Mouse (Mus musculus) urinary bladder, postnatal 14 days (tissue): ENCODE results near the gene Trpc4ap.
"Not testable (repeated sequence)": the region's sequence is repeated elsewhere in the genome, so short reads cannot be mapped to it uniquely, and the experiment has no call there.

Source experiments
- DNase-seq: peaks from one replicate; pipeline ENCODE4 v3.0.0; 2021; ENCODE audit warnings: low spot score

Gene Trpc4ap

DNA sequence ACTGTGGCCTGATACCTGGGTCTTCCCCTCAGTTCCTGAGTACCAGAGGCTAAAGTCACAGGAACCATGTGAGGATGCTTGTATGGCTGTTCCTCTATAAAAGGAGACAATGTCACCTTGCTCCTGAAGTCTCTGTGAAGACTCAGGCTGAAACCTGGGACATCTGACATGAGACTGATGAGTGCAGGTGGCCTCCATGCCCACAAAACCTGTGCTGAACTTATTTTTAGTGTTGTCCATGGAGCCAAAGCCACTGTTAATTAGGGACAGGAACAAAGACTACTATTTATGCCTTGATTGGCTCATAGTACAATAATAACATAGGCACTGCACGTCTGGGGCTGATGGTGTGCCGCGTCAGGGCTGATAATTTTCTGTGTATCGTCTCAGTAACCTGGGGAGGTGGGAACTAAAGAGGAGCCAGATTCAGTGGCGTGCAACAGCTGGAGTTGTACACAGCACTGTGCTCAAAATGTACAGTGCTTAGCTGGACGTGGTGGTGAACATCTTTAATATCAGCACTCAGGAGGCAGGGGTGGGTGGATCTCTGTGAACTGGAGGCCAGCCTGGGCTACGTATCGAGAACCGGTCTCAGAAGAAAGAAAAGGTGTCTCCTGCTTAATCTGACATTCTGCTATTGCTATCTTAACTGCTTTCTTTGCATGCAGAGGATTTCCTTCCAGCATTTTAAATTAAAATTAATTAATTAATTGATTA lies 80.2 kb downstream of the Trpc4ap start:
- no peak for DNase-seq

DNA sequence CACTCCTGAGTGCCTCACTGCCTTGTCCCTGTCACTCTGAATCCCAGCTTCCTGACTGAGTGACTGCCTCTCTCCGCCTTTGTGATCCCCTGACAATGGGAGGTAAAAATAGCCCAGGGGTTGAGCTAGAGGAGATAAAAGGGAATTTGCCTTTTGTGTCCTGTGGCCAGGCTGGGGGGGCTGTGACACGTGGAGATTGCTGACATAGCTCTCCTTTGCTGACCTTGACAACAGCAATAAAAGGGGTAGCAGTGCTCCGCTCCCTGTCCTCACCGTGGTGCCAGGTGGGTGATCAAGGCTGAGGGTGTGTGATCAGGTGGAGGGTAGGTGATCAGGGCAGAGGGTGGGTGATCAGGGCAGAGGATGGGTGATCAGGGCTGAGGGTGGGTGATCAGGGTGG lies 81.2 kb downstream of the Trpc4ap start, which contains the start of gene Myh7b:
Gene Myh7b, plus strand, starts transcription at position 235 of the 400 bp plus-strand sequence.
- DNase-seq: no peak

DNA sequence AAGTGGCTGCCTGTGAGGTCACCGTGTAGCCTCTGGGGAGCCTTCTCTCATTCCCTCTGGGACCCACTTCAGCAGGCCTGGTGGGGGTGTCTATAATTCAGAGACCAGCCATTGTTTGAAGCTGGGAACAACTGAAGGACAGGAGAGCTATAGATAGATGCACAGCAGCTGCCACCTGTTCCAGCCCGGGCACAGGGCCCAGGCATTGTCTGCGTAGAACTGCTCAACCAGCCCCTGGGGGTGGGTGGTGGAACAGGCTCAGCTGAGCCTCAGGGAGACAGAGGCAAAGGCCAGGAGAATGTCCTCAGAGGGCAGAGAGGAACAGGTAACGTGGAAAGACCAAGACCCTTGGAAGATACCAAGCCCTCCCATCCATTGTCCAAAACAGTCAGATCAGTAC lies 85.8 kb downstream of the Trpc4ap start:
- no peak for DNase-seq

DNA sequence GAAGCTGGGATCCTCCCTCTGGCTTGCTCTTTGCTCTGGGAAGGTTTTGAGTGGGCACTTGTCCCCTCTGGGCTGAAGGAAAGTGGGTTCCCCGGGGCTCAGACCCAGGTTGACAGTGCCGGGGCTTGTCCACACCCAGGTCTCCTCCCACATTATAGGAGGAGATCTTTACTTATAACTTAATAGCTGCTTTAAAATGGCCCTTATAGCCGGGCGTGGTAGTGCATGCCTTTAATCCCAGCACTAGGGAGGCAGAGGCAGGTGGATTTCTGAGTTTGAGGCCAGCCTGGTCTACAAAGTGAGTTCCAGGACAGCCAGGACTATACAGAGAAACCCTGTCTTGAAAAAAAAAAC lies 87.0 kb downstream of the Trpc4ap start:
- not testable (repeated sequence) for DNase-seq

DNA sequence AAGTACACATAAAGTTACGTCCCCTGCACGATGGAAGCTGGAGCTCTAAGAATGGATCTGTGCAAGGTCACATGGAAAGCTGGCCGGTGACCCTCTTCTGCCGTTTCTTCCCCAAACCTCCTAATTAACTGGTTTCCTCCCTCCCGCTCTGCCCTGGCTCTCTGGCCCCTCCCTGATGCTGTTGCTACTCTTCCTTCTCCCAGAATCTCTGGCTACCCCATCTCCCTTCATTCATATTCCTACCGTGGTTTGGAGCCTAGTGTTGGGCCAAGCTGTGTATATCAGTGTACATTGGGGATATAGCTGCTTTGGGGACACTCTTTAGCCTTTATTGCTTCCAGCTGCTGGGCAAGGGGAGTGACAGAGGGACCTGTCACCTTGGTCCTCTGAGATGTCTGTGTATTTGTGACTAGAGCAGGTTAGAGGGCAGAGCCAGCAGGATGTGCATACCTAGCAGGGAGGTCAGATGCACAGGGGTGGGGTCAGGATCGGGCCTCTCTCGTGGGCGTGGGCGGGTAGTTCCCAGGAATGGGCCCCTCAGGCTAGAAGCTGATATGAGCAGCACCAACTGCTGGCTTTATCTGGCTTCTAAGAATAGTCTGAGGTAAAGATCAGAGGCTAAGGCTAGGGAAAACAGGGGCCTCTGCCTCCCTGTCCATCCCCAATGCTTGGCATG lies 87.5 kb downstream of the Trpc4ap start:
- DNase-seq: no peak

DNA sequence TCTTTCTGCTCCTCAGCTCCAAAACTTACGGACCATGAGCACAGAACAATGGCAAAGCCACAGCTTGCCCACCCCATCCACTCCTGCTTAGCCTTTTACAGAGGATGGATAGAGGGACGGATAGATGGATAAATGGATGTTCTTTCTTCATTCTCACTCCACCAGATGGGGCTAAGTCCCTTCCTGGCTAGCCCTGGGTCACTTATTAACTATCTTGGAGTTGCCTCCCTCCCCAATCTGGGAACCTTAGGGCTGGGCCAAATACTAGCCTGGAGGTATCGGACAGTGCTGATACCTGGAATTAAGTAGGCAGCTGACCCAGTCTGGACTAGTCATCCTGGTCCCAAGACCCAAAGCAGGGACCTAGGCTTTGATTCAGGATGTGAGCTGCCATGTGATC lies 88.5 kb downstream of the Trpc4ap start:
- DNase-seq: no peak

DNA sequence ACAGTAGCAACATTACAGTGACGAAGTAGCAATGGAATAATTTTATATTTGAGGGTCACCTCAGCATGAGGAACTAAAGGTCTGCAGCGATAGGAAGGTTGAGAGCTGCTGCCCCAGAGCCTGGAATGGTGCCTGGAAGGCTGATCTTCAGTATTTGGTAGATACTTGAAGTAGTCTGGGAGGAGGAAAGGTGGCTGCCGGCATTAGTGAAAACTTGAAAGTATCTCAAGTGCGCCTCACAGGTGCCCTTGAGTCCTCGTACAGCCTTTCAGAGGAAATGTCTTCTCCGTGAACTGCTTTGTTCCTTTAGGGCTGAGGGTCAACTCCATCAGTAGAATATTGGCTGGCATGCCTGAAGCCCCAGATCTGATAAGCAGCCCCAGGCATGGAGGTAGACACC lies 96.7 kb downstream of the Trpc4ap start:
- DNase-seq: no peak

DNA sequence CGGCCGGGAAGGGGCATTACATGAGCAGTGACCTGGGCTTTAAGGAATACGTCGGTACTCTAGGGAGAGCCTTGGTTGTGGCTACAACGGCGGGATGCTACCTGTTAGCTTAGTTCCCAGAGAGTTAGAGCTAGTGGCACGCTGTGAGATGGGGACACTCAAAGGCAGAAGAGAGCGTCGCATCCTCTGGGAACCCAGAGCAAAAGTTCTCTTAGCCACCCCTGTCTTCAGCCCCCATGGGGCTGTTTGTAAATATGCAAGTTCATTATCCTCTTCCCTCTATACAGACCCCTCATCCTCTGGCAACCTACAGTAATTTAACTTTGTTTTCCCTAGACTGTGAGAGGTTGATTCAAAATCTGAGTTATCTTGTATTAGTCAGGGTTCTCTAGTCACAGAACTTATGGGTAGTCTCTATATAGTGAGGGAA lies 99.3 kb downstream of the Trpc4ap start:
- DNase-seq: no peak

DNA sequence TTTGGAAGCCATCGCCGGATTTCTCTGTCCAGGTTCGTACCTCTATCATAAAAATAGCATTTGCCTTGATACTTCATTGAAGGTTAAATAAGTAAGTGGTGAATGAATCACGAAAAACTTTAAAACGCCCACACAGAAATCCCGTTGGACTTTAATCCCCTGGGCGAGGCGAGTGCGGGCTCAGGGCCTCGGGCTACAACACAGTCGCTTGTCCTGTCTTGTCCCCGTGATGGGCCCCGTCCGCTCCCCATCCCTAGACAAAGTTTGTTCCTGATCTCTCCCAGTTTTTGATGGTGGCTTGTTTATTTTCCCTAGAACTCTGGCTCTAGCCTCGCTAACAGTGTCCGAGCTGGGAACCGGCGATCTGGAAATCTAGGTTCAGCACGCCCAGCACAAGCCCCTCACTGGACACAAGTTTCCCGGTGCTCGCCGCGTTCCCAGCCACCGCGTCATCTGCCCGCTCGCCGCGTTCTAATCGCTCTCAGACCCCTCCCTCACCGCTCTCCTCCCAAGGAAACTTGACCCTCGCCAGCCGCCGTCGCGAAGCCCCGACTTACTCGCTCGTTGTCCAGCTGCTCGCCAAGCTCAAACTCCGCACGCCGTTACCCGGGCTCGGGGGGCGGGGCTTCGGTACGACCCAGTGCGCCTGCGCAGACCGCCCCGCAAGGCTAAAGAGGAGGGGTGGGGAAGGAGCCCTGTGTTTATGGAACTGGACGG lies 99.9 kb downstream of the Trpc4ap start, which contains the start of gene Gss:
Gene Gss, minus strand, starts transcription at position 674 of the 717 bp plus-strand sequence.
- peak; percentile 100 for DNase-seq

DNA sequence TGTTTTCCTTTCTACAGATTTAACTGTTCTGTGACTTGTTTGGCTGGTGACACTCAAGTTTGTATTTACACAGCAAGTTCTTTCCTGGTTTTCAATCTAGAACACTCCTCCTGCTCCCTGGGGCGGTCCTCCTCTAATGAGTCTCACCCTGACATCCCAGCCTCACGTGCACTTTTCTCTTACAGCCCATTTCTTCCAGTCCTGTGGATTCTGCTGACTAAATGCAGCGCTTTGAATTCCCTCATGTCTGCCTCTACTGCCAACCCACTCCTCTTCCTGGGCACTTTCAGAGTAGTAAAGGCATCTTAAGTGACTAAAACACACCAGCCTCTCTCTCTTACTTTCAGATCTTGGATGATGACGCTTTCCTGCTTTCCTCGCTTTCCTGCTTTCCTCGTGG lies 100.5 kb downstream of the Trpc4ap start:
- no peak for DNase-seq

DNA sequence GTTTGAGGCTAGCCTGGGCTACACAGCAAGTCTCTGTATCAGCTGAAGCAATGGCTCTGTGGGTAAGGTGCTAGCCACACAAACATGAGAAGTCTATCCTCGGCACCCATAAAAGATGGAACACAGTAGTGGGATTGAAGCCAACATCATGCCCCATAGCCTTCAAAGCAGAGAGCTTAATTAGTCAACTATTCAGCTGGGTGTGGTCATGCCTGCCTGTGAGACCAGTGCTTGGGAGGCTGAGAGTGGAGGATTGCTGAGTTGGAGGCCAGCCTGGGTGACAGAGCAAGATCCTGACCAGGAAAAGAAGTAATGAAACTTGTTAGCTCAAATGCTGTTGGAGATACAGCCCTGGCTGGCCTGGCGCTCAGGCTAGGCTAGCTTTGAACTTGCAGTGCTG lies 101.3 kb downstream of the Trpc4ap start:
- no peak for DNase-seq

DNA sequence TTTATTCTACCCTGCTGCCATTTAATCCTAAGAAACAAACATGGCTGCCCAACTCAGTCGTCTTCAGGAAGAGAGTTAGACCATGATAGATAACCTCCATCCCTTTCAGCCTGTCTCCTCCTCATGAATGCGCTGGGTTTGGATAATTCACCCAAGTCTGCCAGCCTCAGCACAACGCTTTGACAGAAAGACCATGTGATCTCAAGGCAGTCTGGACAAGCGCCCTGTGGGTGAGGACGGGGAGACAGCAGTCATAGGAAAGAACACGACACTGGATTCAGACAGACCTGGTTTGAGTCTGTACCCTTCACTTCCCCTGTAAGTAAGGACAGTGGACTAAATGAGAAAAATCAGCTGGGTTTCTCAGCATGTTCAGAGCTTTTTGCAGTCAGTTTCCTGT lies 102.7 kb downstream of the Trpc4ap start:
- DNase-seq: no peak

DNA sequence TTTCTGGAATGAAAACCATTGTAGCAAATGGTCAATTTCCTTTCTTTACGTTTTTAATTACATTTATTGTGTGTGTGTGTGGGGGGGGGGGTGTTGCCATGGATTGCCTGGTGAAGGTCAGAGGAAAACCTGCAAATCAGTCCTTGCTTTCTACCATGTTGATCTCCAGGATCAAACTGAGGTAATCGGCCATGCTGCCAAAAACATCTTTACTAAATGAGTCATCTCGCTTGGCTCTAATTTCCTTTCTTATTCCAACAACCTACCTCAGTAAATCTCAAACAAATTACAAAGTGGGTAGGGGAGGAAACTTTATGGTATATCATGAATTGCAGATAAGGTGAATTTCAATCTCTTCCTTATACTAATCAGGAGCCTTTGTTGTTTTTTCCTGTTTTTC lies 104.0 kb downstream of the Trpc4ap start:
- no peak for DNase-seq

DNA sequence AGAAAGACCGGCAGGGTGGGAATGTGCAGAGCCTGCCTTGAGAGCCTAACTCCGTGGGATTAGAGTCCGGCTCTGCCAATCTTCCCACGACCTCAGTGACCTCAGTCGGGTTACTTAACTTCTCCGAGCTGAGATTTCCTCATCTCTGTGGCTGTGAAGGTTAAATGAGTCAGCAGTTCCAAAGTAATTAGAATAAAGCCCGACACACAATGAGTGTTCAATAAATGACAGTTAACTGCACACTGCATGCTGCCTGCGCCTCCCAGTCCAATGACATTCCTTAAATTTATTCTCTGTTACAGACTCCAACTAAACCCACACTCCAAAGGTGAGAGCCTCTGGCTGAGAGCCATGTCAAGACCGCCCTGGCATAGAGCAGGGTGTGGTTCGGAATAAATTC lies 106.7 kb downstream of the Trpc4ap start:
- no peak for DNase-seq

DNA sequence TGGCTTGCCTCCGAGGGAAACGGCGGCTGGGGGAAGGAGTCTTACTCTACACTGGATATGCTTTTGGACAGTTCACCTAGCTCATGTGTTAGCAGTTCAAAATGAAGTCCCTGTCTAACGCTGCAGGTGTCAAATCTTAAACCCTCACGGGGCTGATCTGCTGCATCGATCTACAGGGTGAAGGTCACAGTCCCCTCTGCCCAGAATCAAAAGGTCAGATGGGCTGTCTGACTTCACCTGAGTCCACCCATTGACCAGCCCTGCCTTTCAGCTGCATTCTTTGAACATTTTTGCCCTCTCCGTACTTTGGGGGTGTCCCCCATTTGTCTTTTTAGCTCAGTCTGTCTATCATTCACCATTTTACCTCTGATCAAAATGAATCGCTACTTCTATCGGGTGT lies 107.1 kb downstream of the Trpc4ap start:
- no peak for DNase-seq
